Mouse (Mus musculus): ENCODE measurements around the gene Olfr1371. TPM values are rescaled to one million over a fixed set of nuclear protein-coding genes. Genes with fewer than 3 reads are reported as not detected.

The Olfr1371 gene
- polyA plus RNA-seq, 1 experiment = not detected

DNA sequence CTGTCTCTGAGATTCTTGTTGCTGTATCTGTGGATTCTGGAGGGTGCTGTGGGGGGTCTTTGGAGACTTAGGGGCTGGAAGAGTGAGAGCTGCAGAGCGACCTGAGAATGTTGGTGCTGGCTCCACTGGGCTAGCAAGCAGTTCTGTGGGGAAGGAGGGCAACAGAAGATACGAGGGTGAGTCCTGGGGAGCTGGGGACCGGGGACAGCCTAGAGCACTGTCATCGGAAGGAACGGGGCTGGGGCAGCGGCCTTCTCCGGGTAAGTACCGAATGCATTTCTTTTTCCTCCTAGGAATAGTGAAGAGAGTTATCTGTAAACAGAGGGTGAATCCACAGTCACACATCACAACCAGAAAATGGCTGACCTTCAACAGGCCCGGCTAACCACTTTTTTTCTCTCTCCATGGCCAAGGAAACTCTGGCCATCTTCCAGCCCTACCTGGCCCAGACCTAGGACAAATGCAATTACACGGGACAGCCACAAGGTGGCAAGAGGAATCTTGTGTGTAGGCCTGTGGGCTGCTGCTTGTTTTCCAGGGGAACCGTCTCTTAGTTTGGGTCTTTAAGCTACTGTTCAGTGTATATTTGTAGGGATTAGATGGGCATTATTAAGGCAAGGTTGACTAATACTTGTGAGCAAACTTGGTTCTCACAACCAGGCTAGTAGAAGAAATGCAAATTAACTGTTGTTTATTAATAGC is 40.0 kb upstream of the Olfr1371 start:
- H3K4me1 ChIP-seq (ENCODE audit: control insufficient read depth, insufficient read depth, insufficient read length, low read length) = no peaks in the 10 kb centered on the region; the same call in 1 of the 2 replicates
- H3K27ac ChIP-seq (ENCODE audit: insufficient read depth, low read depth, low read length) = 0 out of 2 replicates have a peak overlapping the region, but pooled peaks have one; percentile 40
- WGBS = 60% methylated on average over 11 of the region's 11 CpGs
- H3K36me3 ChIP-seq (ENCODE audit: control insufficient read depth, insufficient read depth, low read length) = 0 out of 2 replicates have a peak, but pooled peaks cover 2% of the 10 kb centered on the region
- H3K4me3 ChIP-seq (ENCODE audit: low read depth, low read length) = no peak overlapping the region
- TF ChIP-seq POLR2A (IDR thresholded peaks at IDR 0.05; ENCODE audit: low read depth, low read length) = no peak
- TF ChIP-seq CTCF (IDR thresholded peaks at IDR 0.05; ENCODE audit: extremely low read depth, insufficient read length, insufficient replicate concordance, low read depth, low read length) = peak; percentile 73; the same call in 1 of the 2 replicates
- no peaks in the 10 kb centered on the region for H3K27me3 ChIP-seq (ENCODE audit: control insufficient read depth, insufficient read depth, low read length)

DNA sequence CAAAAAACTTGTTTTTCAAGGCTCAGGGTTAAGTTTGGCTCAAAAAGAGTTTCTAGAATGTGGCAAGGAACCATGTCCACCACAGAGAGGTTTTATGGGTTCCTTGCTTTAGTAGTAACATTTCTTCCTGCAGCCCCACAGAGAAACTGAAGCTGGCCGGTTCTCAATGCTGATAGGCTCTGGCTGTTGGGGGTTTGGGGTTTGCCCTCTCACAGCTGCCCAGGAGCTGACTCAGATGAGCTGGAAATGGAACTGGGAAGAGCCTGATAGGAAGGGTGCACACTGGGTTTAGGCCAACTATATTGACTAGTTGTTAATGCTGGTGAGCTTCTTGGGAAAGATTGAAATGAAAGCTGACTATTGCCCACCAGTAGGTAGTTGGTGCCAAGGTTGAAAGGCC is 38.9 kb upstream of the Olfr1371 start:
- Histone ChIP-seq H3K27ac (ENCODE audit: insufficient read depth, low read depth, low read length) (peak overlapping the region; percentile 46), H3K27me3 (ENCODE audit: control insufficient read depth, insufficient read depth, low read length) (no peaks in the 10 kb centered on the region), H3K4me3 (ENCODE audit: low read depth, low read length) (no peak overlapping the region), H3K4me1 (ENCODE audit: control insufficient read depth, insufficient read depth, insufficient read length, low read length) (no peaks in the 10 kb centered on the region; the same call in 1 of the 2 replicates), H3K36me3 (ENCODE audit: control insufficient read depth, insufficient read depth, low read length) (peaks cover 8% of the 10 kb centered on the region)
- TF ChIP-seq CTCF (IDR thresholded peaks at IDR 0.05; ENCODE audit: extremely low read depth, insufficient read length, insufficient replicate concordance, low read depth, low read length) = no peak
- no peak for TF ChIP-seq POLR2A (IDR thresholded peaks at IDR 0.05; ENCODE audit: low read depth, low read length)
- 47% methylated on average over 1 of the region's 1 CpGs for WGBS

DNA sequence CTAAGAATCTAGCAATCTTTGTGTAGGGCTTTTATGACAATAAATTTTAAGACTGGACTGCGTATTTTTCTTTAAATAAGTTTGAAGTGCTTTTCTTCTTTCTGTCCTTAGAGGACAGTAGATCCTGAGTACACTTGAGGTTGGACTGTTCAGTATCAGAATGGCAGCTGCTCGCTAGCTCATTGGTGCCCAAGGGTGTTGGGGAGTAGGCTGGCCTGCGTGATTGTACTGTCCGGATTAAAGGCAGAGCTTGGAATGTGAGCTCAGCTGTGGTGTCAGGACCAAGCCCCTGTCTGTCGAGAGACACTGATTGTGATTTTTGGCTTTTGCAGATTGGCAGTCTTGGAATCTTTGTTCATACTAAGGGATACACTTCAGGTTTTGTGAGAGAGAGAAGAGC is 38.0 kb upstream of the Olfr1371 start:
- no peak for TF ChIP-seq POLR2A (IDR thresholded peaks at IDR 0.05; ENCODE audit: low read depth, low read length)
- TF ChIP-seq CTCF (IDR thresholded peaks at IDR 0.05; ENCODE audit: extremely low read depth, insufficient read length, insufficient replicate concordance, low read depth, low read length) = no peak
- Histone ChIP-seq H3K27me3 (ENCODE audit: control insufficient read depth, insufficient read depth, low read length) (no peaks in the 10 kb centered on the region), H3K4me1 (ENCODE audit: control insufficient read depth, insufficient read depth, insufficient read length, low read length) (no peaks in the 10 kb centered on the region; the same call in 1 of the 2 replicates), H3K4me3 (ENCODE audit: low read depth, low read length) (no peak overlapping the region), H3K36me3 (ENCODE audit: control insufficient read depth, insufficient read depth, low read length) (peaks cover 14% of the 10 kb centered on the region), H3K27ac (ENCODE audit: insufficient read depth, low read depth, low read length) (no peak overlapping the region)
- 82% methylated on average over 5 of the region's 5 CpGs for WGBS

DNA sequence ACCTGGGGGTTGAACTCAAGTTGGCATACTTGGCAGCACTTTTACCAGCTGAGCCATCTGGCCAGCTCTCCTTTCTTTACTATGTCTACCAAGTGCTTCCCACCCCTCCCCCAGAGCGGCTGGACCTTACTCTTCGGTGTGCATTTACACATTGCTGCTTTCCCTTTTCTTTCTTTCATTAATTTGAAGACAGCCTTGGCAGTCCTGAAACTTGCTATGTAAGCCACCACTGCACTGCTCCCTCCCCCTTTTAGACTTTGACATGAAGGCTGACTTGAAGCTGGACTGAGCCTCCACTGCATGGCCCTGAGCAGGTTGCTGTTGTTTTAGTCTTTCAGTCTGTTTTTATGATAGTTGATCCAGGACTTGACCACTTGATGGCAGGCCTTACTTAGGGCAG is 35.7 kb upstream of the Olfr1371 start:
- 93% methylated on average over 2 of the region's 2 CpGs for WGBS
- H3K4me3 ChIP-seq (ENCODE audit: low read depth, low read length) = no peak overlapping the region
- peaks cover 26% of the 10 kb centered on the region for H3K36me3 ChIP-seq (ENCODE audit: control insufficient read depth, insufficient read depth, low read length)
- no peaks in the 10 kb centered on the region for H3K4me1 ChIP-seq (ENCODE audit: control insufficient read depth, insufficient read depth, insufficient read length, low read length)
- TF ChIP-seq CTCF (IDR thresholded peaks at IDR 0.05; ENCODE audit: extremely low read depth, insufficient read length, insufficient replicate concordance, low read depth, low read length) (no peak), POLR2A (IDR thresholded peaks at IDR 0.05; ENCODE audit: low read depth, low read length) (no peak)
- no peak overlapping the region for H3K27ac ChIP-seq (ENCODE audit: insufficient read depth, low read depth, low read length)
- H3K27me3 ChIP-seq (ENCODE audit: control insufficient read depth, insufficient read depth, low read length) = no peaks in the 10 kb centered on the region

DNA sequence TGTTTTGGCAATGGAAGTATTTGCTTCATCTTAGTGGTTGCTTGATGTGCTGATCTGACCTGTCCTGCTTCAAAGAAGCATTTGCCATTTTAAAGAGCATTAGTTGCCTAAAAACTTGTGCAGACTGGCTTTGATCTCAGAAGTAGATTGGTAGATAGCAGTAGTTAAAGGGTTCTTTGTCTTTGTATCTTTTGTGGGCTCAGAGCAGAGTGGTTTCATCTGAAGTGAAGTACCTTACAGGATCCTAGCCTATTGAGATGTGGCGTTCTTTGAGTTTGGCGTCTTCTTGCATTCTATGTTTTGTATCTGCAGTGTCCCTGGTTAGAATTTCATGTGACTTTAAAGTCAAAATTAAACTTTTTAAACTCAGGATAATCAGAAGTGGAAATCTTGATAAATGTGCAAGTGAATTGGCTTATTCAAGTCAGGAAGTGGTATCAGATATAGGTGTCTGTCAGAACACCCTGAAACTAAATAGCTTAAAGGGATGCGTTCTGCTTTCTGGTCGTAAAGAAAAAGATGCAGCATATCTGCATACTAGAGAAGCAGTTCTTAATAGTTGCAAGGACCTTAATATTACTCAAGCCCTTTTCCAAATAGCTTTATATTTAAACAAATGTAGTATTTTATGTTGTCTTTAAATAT is 27.2 kb upstream of the Olfr1371 start:
- Histone ChIP-seq H3K36me3 (ENCODE audit: control insufficient read depth, insufficient read depth, low read length) (peaks cover 56% of the 10 kb centered on the region), H3K4me1 (ENCODE audit: control insufficient read depth, insufficient read depth, insufficient read length, low read length) (no peaks in the 10 kb centered on the region), H3K4me3 (ENCODE audit: low read depth, low read length) (no peak overlapping the region), H3K27ac (ENCODE audit: insufficient read depth, low read depth, low read length) (no peak overlapping the region), H3K27me3 (ENCODE audit: control insufficient read depth, insufficient read depth, low read length) (no peaks in the 10 kb centered on the region)
- WGBS = 84% methylated on average over 4 of the region's 4 CpGs
- TF ChIP-seq CTCF (IDR thresholded peaks at IDR 0.05; ENCODE audit: extremely low read depth, insufficient read length, insufficient replicate concordance, low read depth, low read length) = no peak

DNA sequence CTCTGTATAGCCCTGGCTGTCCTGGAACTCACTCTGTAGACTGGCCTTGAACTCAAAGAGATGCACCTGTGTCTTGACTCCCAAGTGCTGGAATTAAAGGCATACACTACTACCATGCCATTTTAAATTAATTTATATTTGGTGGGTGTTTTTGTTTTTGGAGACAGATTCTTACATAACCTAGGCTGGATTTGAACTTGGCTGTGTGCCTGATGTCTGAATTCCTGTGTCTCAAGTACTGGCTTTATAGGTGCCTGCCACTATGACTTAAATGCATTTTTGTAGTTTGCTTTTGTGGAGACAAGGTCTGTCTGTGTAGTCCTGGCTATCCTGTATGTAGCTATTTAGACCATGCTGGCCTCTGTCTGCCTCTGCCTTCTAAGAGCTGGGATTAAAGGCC is 20.7 kb upstream of the Olfr1371 start:
- Histone ChIP-seq H3K36me3 (ENCODE audit: control insufficient read depth, insufficient read depth, low read length) (peaks cover 23% of the 10 kb centered on the region), H3K4me3 (ENCODE audit: low read depth, low read length) (no peak overlapping the region), H3K27ac (ENCODE audit: insufficient read depth, low read depth, low read length) (no peak overlapping the region), H3K27me3 (ENCODE audit: control insufficient read depth, insufficient read depth, low read length) (no peaks in the 10 kb centered on the region), H3K4me1 (ENCODE audit: control insufficient read depth, insufficient read depth, insufficient read length, low read length) (peaks cover 11% of the 10 kb centered on the region; the same call in 1 of the 2 replicates)
- TF ChIP-seq POLR2A (IDR thresholded peaks at IDR 0.05; ENCODE audit: low read depth, low read length) = no peak
- TF ChIP-seq CTCF (IDR thresholded peaks at IDR 0.05; ENCODE audit: extremely low read depth, insufficient read length, insufficient replicate concordance, low read depth, low read length) = no peak

DNA sequence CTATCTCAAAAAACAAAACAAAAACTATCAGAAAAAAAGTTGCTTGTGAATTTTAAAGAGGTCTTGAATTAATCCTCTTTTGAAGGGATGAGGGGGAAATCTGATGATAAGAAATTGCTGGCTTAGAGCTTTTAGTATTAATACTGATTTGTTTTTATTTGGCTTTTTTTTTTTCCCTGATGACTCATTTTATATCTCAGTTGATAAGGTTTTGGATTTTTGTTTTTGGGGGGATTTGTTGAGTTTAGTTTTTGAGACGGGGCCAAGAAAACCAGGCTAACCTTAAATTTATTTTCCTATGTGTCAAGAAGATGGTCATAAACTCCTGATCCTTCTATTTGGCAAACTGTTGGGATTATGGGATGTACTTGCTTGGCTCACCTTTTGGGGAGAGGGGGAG is 20.1 kb upstream of the Olfr1371 start:
- WGBS = 68% methylated on average over 1 of the region's 1 CpGs
- no peaks in the 10 kb centered on the region for H3K27me3 ChIP-seq (ENCODE audit: control insufficient read depth, insufficient read depth, low read length)
- no peak overlapping the region for H3K27ac ChIP-seq (ENCODE audit: insufficient read depth, low read depth, low read length)
- TF ChIP-seq POLR2A (IDR thresholded peaks at IDR 0.05; ENCODE audit: low read depth, low read length) (no peak), CTCF (IDR thresholded peaks at IDR 0.05; ENCODE audit: extremely low read depth, insufficient read length, insufficient replicate concordance, low read depth, low read length) (no peak)
- peaks cover 11% of the 10 kb centered on the region; the same call in 1 of the 2 replicates for H3K4me1 ChIP-seq (ENCODE audit: control insufficient read depth, insufficient read depth, insufficient read length, low read length)
- H3K4me3 ChIP-seq (ENCODE audit: low read depth, low read length) = no peak overlapping the region
- peaks cover 19% of the 10 kb centered on the region for H3K36me3 ChIP-seq (ENCODE audit: control insufficient read depth, insufficient read depth, low read length)
